Mouse (Mus musculus) bone marrow, adult 2 months (tissue): ENCODE results near the gene Rft1. TPM values are rescaled to one million over a fixed set of nuclear protein-coding genes. Genes with fewer than 3 reads are reported as not detected.
A peak's percentile ranks its signal among the peaks of the same experiment; 100 is the strongest.
"Not testable (repeated sequence)": the region's sequence is repeated elsewhere in the genome, so short reads cannot be mapped to it uniquely, and the experiment has no call there.

Experiments
- H3K27ac ChIP-seq: fragments of 200-500 bp; 2 replicates; pipeline ENCODE4 v1.5.1; 2012; ENCODE audit warnings: low read depth, mild to moderate bottlenecking, control low read depth, inconsistent platforms, low read length; ENCODE audit not compliant: control insufficient read depth, poor library complexity, insufficient read depth
- H3K4me1 ChIP-seq: fragments of 200-500 bp; 2 replicates; pipeline ENCODE4 v1.6.1; 2011; ENCODE audit warnings: low read length; ENCODE audit not compliant: control insufficient read depth, insufficient read depth
- H3K4me3 ChIP-seq: fragments of 200-500 bp; replicated peaks from 2 replicates; pipeline ENCODE3; 2011; ENCODE audit warnings: mild to moderate bottlenecking, low read depth, low read length, control low read depth; ENCODE audit not compliant: control insufficient read depth
- CTCF ChIP-seq: fragments of 200-500 bp; IDR thresholded peaks from 2 replicates; pipeline ENCODE4 v1.5.1; 2011; ENCODE audit warnings: low read length, control low read depth; ENCODE audit not compliant: control insufficient read depth, insufficient read depth
- POLR2A ChIP-seq: fragments of 200-500 bp; IDR thresholded peaks from 2 replicates; pipeline ENCODE4 v1.6.1; 2011; ENCODE audit warnings: low read depth, mild to moderate bottlenecking, control low read depth, low read length, borderline replicate concordance; ENCODE audit not compliant: control insufficient read depth
- WGBS: fragments of 180-500 bp; shearing (Covaris S2); methylation state at CpG from one replicate; pipeline ENCODE4 v1.1.7; 2018; 5-methylcytosine and 5-hydroxymethylcytosine counted together
- polyA plus RNA-seq: library from polyadenylated mRNA; stranded (reverse); fragments of >200 nt; gene quantifications from 2 replicates; pipeline ENCODE4 v1.2.4, GENCODE M21; 2011; ENCODE audit warnings: low replicate concordance; ENCODE audit not compliant: missing spikeins, insufficient read depth, insufficient read length

Rft1 gene
- polyA plus RNA-seq, 1 experiment: 3.1 TPM

GRCm38 (mm10) chr14:30715618-30716050 is 61.5 kb downstream of the Rft1 start:
- WGBS: under 1% methylated on average over 61 of the region's 68 CpGs
- Histone ChIP-seq H3K4me1 (no peaks in the 10 kb centered on the region; the same call in none of the 2 replicates), H3K27ac (peak overlapping the region; percentile 69; the same call in 1 of the 2 replicates), H3K4me3 (peak overlapping the region; percentile 87)
- TF ChIP-seq POLR2A: no peak
- TF ChIP-seq CTCF: no peak

GRCm38 (mm10) chr14:30716051-30716952 is 62.1 kb downstream of the Rft1 start:
- Histone ChIP-seq H3K4me1 (no peaks in the 10 kb centered on the region; the same call in none of the 2 replicates), H3K27ac (peak overlapping the region; percentile 69), H3K4me3 (peak overlapping the region; percentile 87)
- no peak for TF ChIP-seq CTCF
- 0 out of 2 replicates have a peak, but pooled peaks have one; percentile 15 for TF ChIP-seq POLR2A
- WGBS: 1% methylated on average over 99 of the region's 106 CpGs

DNA sequence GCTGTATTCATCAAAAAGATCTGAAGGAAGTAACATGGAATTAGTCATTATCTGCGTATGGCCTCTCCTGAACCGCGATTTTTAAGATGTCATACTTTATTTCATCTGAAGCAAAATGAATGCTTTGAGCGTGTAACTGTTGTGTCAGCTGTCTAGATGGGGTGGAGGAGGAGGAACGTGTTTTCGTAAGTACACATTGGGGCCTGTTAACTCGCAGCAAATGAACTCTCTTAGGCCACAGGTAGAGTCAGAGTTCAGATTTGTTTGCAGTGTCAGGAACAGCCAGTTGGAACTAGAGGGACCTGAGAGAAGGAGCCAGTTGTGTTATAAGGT is 62.8 kb downstream of the Rft1 start:
- under 1% methylated on average over 7 of the region's 7 CpGs for WGBS
- no peak overlapping the region for H3K27ac ChIP-seq
- no peak for TF ChIP-seq CTCF

GRCm38 (mm10) chr14:30718696-30719095 is 64.5 kb downstream of the Rft1 start:
- H3K4me3 ChIP-seq, H3K27ac ChIP-seq, H3K4me1 ChIP-seq: not testable (repeated sequence)
- WGBS: 96% methylated on average over 1 of the region's 1 CpGs

More for the DNA sequence above, 62.8 kb downstream of the Rft1 start:
- H3K4me1 ChIP-seq: no peaks in the 10 kb centered on the region; the same call in none of the 2 replicates
- peak overlapping the region; percentile 87 for H3K4me3 ChIP-seq

- H3K4me1 ChIP-seq: no peaks in the 10 kb centered on the region; the same call in none of the 2 replicates
- 72% methylated on average over 1 of the region's 1 CpGs for WGBS
- TF ChIP-seq POLR2A (no peak), CTCF (no peak)
- H3K4me3 ChIP-seq: no peak overlapping the region
- no peak overlapping the region for H3K27ac ChIP-seq
These were observed 65.4 kb downstream of the Rft1 start for GRCm38 (mm10) chr14:30719514-30719913.

DNA sequence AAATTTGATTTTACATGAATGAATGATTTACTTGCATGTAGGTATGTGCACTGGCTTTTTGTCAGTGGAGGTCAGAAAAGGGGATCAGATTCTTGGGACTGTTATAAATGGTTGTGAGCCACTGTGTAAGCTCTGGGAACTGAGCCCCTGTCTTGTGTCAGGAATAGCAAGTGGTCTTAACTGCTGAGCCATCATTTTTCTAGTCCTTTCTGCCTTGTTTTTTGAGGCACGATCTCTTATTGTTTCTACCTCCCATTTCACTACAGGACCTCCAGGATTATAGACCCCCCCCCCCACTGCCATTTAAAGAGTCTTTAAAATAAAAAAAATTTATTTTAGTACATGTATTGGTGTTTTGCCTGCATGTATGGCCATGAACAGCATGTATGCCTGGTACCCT is 67.7 kb downstream of the Rft1 start:
- 89% methylated on average over 1 of the region's 1 CpGs for WGBS
- TF ChIP-seq CTCF (no peak), POLR2A (no peak)
- no peak overlapping the region for H3K4me3 ChIP-seq
- no peaks in the 10 kb centered on the region; the same call in none of the 2 replicates for H3K4me1 ChIP-seq
- no peak overlapping the region for H3K27ac ChIP-seq

DNA sequence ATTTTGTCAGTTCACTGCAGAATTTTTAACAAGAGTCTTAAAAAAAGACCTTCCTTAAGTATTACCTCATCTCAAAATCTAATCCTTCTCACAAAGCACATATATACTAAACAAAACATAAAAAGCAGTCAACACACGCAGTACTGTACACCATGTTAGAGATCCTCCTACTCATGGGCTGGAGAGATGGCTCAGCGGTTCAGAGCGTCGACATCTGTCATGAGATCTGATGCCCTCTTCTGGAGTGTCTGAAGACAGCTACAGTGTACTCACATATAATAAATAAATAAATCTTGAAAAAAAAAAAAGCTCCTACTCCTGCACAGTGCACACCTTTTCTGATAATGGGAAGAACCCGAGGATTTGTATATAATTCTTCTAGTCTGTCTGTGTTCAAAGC is 68.2 kb downstream of the Rft1 start:
- Histone ChIP-seq H3K4me3 (no peak overlapping the region), H3K4me1 (no peaks in the 10 kb centered on the region; the same call in none of the 2 replicates), H3K27ac (no peak overlapping the region)
- TF ChIP-seq POLR2A (no peak), CTCF (no peak)
- WGBS: 79% methylated on average over 5 of the region's 5 CpGs

- no peak overlapping the region for H3K27ac ChIP-seq
- WGBS: 62% methylated on average over 3 of the region's 3 CpGs
- no peak for TF ChIP-seq POLR2A
- no peak for TF ChIP-seq CTCF
- no peak overlapping the region for H3K4me3 ChIP-seq
- H3K4me1 ChIP-seq: no peaks in the 10 kb centered on the region
These were observed 77.7 kb downstream of the Rft1 start for GRCm38 (mm10) chr14:30731896-30732295.
